Mouse (Mus musculus): ENCODE results near the gene Olfr981.

GRCm38 (mm10) chr9:40073529-40073928 is 52.3 kb downstream of the Olfr981 start, which contains the start of gene Olfr982:
- TF ChIP-seq MAFK (IDR thresholded peaks at IDR 0.05; ENCODE audit: insufficient read depth, low read depth, low read length) = no peak
- TF ChIP-seq HCFC1 (IDR thresholded peaks at IDR 0.05; ENCODE audit: borderline replicate concordance, insufficient read depth, low read length) = no peak
- no peak for TF ChIP-seq ZC3H11A (IDR thresholded peaks at IDR 0.05; ENCODE audit: borderline replicate concordance, low read depth, low read length)

Measured in ES-E14 (cell line).